Mouse (Mus musculus): Measurements from ENCODE around the gene Anxa9.

- no peak for TF ChIP-seq POLR2A (IDR thresholded peaks at IDR 0.05; ENCODE audit: control insufficient read depth, low read depth, low read length)
- no peak for TF ChIP-seq CTCF (IDR thresholded peaks at IDR 0.05; ENCODE audit: control insufficient read depth, insufficient read depth, insufficient replicate concordance, low read depth, low read length)
Observed at GRCm38 (mm10) chr3:95267855-95268254, 39.1 kb downstream of the Anxa9 start.

Data from testis, adult 2 months (tissue).